Comparison of ENCODE assay signal across 21 mouse cellular contexts in genomic region chr12:68718946-68719345, GRCm38 (mm10).
DNase-seq lines count a peak whose midpoint lies in the region; ATAC-seq and TF ChIP-seq lines count a peak whose summit lies in the region.
"Had no signal": no experiment of that assay in that cellular context is flagged by ENCODE, and none has a peak within 500 bp of the region (broad histone marks: within the 10 kb centered on the region; RNA-seq: fewer than 3 reads in every experiment).

No protein-coding gene starts in this region.

- DNase-seq in forebrain, embryonic 14.5 days (ENCODE audit: low spot score), result peak; percentile 46
- DNase-seq in forebrain, embryonic 10.5 days (ENCODE audit: extremely low spot score, low spot score), result no peak
- peak; percentile 16 for DNase-seq in lung, embryonic 14.5 days
- DNase-seq in lung, postnatal 14 days, result no peak
- peak; percentile 83 for DNase-seq in Muller cell, postnatal 12 days (ENCODE audit: inconsistent ontology term)
- DNase-seq in brain, embryonic 14.5 days (ENCODE audit: low read depth), result peak; percentile 60
- no peak for DNase-seq in urinary bladder, adult 2 months (ENCODE audit: low spot score)
- DNase-seq: adrenal gland, adult 2 months; adrenal gland, postnatal 36 days; cerebellum, adult 18-20 months; cerebellum, postnatal 25 days; gastrocnemius, postnatal 36 days; heart, postnatal 4 days; kidney, adult 18-20 months had no signal

- no peak overlapping the region for H3K4me2 ChIP-seq in forebrain, embryonic 14.5 days (ENCODE audit: low read length)
- no peak overlapping the region for H3K4me2 ChIP-seq in lung, embryonic 14.5 days
- H3K4me2 ChIP-seq: embryonic facial prominence, embryonic 12.5 days; forebrain, embryonic 12.5 days; heart, embryonic 13.5 days; hindbrain, embryonic 13.5 days; intestine, embryonic 15.5 days had no signal

- TF ChIP-seq POLR2A in brain, embryonic 14.5 days (IDR thresholded peaks at IDR 0.05; ENCODE audit: borderline replicate concordance, extremely low read depth, insufficient read depth, insufficient read length, poor library complexity, severe bottlenecking), result no peak

- no peak for TF ChIP-seq CTCF in lung, embryonic 14.5 days (IDR thresholded peaks at IDR 0.05; ENCODE audit: low read depth)
- no peak for TF ChIP-seq CTCF in brain, embryonic 14.5 days (IDR thresholded peaks at IDR 0.05; ENCODE audit: borderline replicate concordance, extremely low read depth, insufficient read depth, insufficient read length)

- H3K36me3 ChIP-seq in forebrain, embryonic 14.5 days (ENCODE audit: control insufficient read depth, insufficient read depth, low read length), result no peaks in the 10 kb centered on the region
- no peaks in the 10 kb centered on the region for H3K36me3 ChIP-seq in forebrain, embryonic 10.5 days (replicated peaks)
- no peaks in the 10 kb centered on the region for H3K36me3 ChIP-seq in lung, embryonic 14.5 days (ENCODE audit: insufficient read depth)
- H3K36me3 ChIP-seq: embryonic facial prominence, embryonic 12.5 days; forebrain, embryonic 12.5 days; heart, embryonic 13.5 days; hindbrain, embryonic 13.5 days; intestine, embryonic 15.5 days had no signal

- H3K27ac ChIP-seq in forebrain, embryonic 14.5 days (ENCODE audit: low read depth, low read length), result no peak overlapping the region
- H3K27ac ChIP-seq in forebrain, embryonic 10.5 days, result no peak overlapping the region
- no peak overlapping the region for H3K27ac ChIP-seq in lung, embryonic 14.5 days (ENCODE audit: low read depth)
- H3K27ac ChIP-seq: embryonic facial prominence, embryonic 12.5 days; forebrain, embryonic 12.5 days; heart, embryonic 13.5 days; hindbrain, embryonic 13.5 days; intestine, embryonic 15.5 days had no signal

- ATAC-seq in forebrain, embryonic 14.5 days, result no peak
- no peak for ATAC-seq in lung, embryonic 14.5 days (ENCODE audit: insufficient read depth)
- ATAC-seq: activated CD4-positive, CD25-positive, alpha-beta regulatory T cell, adult 4 months; intestine, embryonic 15.5 days; Patski had no signal

- H3K4me1 ChIP-seq in forebrain, embryonic 14.5 days (ENCODE audit: control insufficient read depth, insufficient read depth, low read length), result no peaks in the 10 kb centered on the region
- H3K4me1 ChIP-seq in forebrain, embryonic 10.5 days, result no peaks in the 10 kb centered on the region
- no peaks in the 10 kb centered on the region for H3K4me1 ChIP-seq in lung, embryonic 14.5 days (ENCODE audit: insufficient read depth)
- H3K4me1 ChIP-seq: embryonic facial prominence, embryonic 12.5 days; forebrain, embryonic 12.5 days; heart, embryonic 13.5 days; hindbrain, embryonic 13.5 days; intestine, embryonic 15.5 days had no signal

- no peak overlapping the region for H3K4me3 ChIP-seq in forebrain, embryonic 14.5 days (ENCODE audit: low read depth, low read length)
- H3K4me3 ChIP-seq in forebrain, embryonic 10.5 days, result no peak overlapping the region
- H3K4me3 ChIP-seq in lung, embryonic 14.5 days (ENCODE audit: low read depth, low read length), result no peak overlapping the region
- H3K4me3 ChIP-seq: embryonic facial prominence, embryonic 12.5 days; forebrain, embryonic 12.5 days; heart, embryonic 13.5 days; hindbrain, embryonic 13.5 days; intestine, embryonic 15.5 days had no signal

- H3K9me3 ChIP-seq in forebrain, embryonic 14.5 days (replicated peaks; ENCODE audit: control insufficient read depth, low read length), result no peaks in the 10 kb centered on the region
- H3K9me3 ChIP-seq in forebrain, embryonic 10.5 days, result no peaks in the 10 kb centered on the region
- no peaks in the 10 kb centered on the region for H3K9me3 ChIP-seq in lung, embryonic 14.5 days (ENCODE audit: low read depth, low read length)
- H3K9me3 ChIP-seq: embryonic facial prominence, embryonic 12.5 days; forebrain, embryonic 12.5 days; heart, embryonic 13.5 days; hindbrain, embryonic 13.5 days; intestine, embryonic 15.5 days had no signal

- H3K27me3 ChIP-seq in forebrain, embryonic 14.5 days (replicated peaks; ENCODE audit: control insufficient read depth, insufficient read depth, low read length), result no peaks in the 10 kb centered on the region
- no peaks in the 10 kb centered on the region for H3K27me3 ChIP-seq in forebrain, embryonic 10.5 days (ENCODE audit: poor library complexity, severe bottlenecking)
- H3K27me3 ChIP-seq in lung, embryonic 14.5 days (ENCODE audit: insufficient read depth, low read length), result no peaks in the 10 kb centered on the region
- H3K27me3 ChIP-seq: embryonic facial prominence, embryonic 12.5 days; forebrain, embryonic 12.5 days; heart, embryonic 13.5 days; hindbrain, embryonic 13.5 days; intestine, embryonic 15.5 days; Patski had no signal

- no peak overlapping the region for H3K9ac ChIP-seq in forebrain, embryonic 14.5 days (ENCODE audit: low read length)
- H3K9ac ChIP-seq in lung, embryonic 14.5 days, result no peak overlapping the region
- H3K9ac ChIP-seq: embryonic facial prominence, embryonic 12.5 days; forebrain, embryonic 12.5 days; heart, embryonic 13.5 days; hindbrain, embryonic 13.5 days; intestine, embryonic 15.5 days had no signal

Comparison
In these comparisons a context has a peak if more than half of its experiments do, and no peak if none do; other contexts are left out.
1. DNase-seq: peak in forebrain, embryonic 14.5 days (single experiment), lung, embryonic 14.5 days (single experiment), Muller cell, postnatal 12 days (single experiment) and brain, embryonic 14.5 days (single experiment); none in forebrain, embryonic 10.5 days (single experiment), lung, postnatal 14 days (single experiment) and urinary bladder, adult 2 months (single experiment).